13 mouse cellular contexts compared by ENCODE assay signal in the genomic region with DNA sequence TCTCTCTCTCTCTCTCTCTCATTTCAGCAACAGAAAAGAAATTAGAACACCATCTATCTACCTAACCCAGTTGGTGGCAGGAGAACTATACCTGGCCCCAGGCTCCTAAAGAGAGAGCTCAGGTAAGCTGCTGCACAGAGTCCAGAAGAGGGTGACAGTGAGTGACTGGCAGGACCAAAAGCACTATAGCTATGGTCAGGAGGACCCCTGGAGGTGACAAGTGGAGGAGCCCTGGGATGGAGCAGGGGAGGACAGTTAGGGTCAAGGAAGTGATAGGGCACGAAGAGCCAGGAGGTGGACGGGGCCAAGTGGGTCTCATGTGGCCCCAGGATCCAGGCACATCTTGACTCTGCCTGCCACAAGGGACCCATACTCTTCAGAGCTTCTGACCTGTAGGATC.
A peak's percentile ranks its signal among the peaks of the same experiment; 100 is the strongest.
DNase-seq lines count a peak whose midpoint lies in the region; ATAC-seq lines count a peak whose summit lies in the region.
"Had no signal": no experiment of that assay in that cellular context is flagged by ENCODE, and none has a peak within 500 bp of the region (broad histone marks: within the 10 kb centered on the region; RNA-seq: fewer than 3 reads in every experiment).

No protein-coding gene starts in this region.

- H3K4me1 ChIP-seq in kidney, embryonic 15.5 days, result peaks cover 22% of the 10 kb centered on the region

- DNase-seq in kidney, adult 11 months, result peak; percentile 27
- DNase-seq in 416B (ENCODE audit: low read depth), result peak; percentile 29
- peak; percentile 68 for DNase-seq in ES-CJ7 (ENCODE audit: low read depth, low spot score)
- DNase-seq in naive thymus-derived CD4-positive, alpha-beta T cell, adult 2 months (ENCODE audit: low read depth), result peak; percentile 26
- no peak for DNase-seq in urinary bladder, postnatal 25 days (ENCODE audit: low spot score)
- DNase-seq in embryo, embryonic 10 days (ENCODE audit: low spot score), result no peak
- DNase-seq in frontal cortex, postnatal 25 days (ENCODE audit: low spot score in 2 of 2), result no peak
- DNase-seq: adrenal gland, postnatal 36 days; cerebellum, adult 8-10 months; heart, postnatal 4 days; liver, embryonic 13.5 days; midbrain, embryonic 14.5 days had no signal

- no peaks in the 10 kb centered on the region for H3K9me3 ChIP-seq in kidney, embryonic 15.5 days (replicated peaks)
- H3K9me3 ChIP-seq: liver, embryonic 13.5 days had no signal

- no peak for ATAC-seq in kidney, embryonic 15.5 days (replicated peaks; ENCODE audit: low FRiP score)

- H3K4me2 ChIP-seq in kidney, embryonic 15.5 days, result no peak overlapping the region
- H3K4me2 ChIP-seq: liver, embryonic 13.5 days had no signal

- no peak overlapping the region for H3K27ac ChIP-seq in kidney, embryonic 15.5 days
- H3K27ac ChIP-seq: liver, embryonic 13.5 days had no signal

- 77% methylated on average over 2 of the region's 2 CpGs for WGBS in kidney, embryonic 15.5 days

- no peaks in the 10 kb centered on the region for H3K36me3 ChIP-seq in kidney, embryonic 15.5 days
- H3K36me3 ChIP-seq: liver, embryonic 13.5 days had no signal

- H3K27me3 ChIP-seq in kidney, embryonic 15.5 days, result no peaks in the 10 kb centered on the region
- H3K27me3 ChIP-seq: liver, embryonic 13.5 days had no signal

- H3K9ac ChIP-seq in kidney, embryonic 15.5 days, result no peak overlapping the region
- H3K9ac ChIP-seq: liver, embryonic 13.5 days had no signal

- no peak overlapping the region for H3K4me3 ChIP-seq in kidney, embryonic 15.5 days (replicated peaks)
- H3K4me3 ChIP-seq: liver, embryonic 13.5 days had no signal

Comparison
In these comparisons a context has a peak if more than half of its experiments do, and no peak if none do; other contexts are left out.
1. DNase-seq: peak in kidney, adult 11 months (single experiment), 416B (single experiment), ES-CJ7 (single experiment) and naive thymus-derived CD4-positive, alpha-beta T cell, adult 2 months (single experiment); none in urinary bladder, postnatal 25 days (single experiment), embryo, embryonic 10 days (single experiment) and frontal cortex, postnatal 25 days (0 of 2).